Mouse (Mus musculus) CH12.LX (cell line): ENCODE results near the gene 1600014C10Rik.

Experiments
- CHD1 ChIP-seq: IDR thresholded peaks from 2 replicates; pipeline ENCODE4 v1.6.1; 2012; ENCODE audit warnings: low read depth, low read length, improper control_type of control experiment, inconsistent platforms
- CHD2 ChIP-seq: IDR thresholded peaks from 2 replicates; pipeline ENCODE4 v1.6.1; 2011; ENCODE audit warnings: low read length, improper control_type of control experiment
- CTCF ChIP-seq, 2 experiments: IDR thresholded peaks in 1 of 2; conservative IDR thresholded peaks in 1 of 2; 2 replicates each; pipeline ENCODE4 v1.5.1; 2011 to 2012; ENCODE audit warnings: low read depth in 2 of 2, low read length in 2 of 2, improper control_type of control experiment in 1 of 2, inconsistent platforms in 1 of 2, mild to moderate bottlenecking in 1 of 2, moderate library complexity in 1 of 2
- EP300 ChIP-seq: IDR thresholded peaks from 2 replicates; pipeline ENCODE4 v1.6.1; 2011; ENCODE audit warnings: low read length, improper control_type of control experiment
- HCFC1 ChIP-seq: IDR thresholded peaks from 2 replicates; pipeline ENCODE4 v1.6.1; 2012; ENCODE audit warnings: low read depth, mild to moderate bottlenecking, inconsistent platforms, low read length, improper control_type of control experiment
- KAT2A ChIP-seq: IDR thresholded peaks from 2 replicates; pipeline ENCODE4 v1.6.1; 2012; ENCODE audit warnings: low read length, improper control_type of control experiment, inconsistent platforms; ENCODE audit not compliant: insufficient replicate concordance
- MEF2A ChIP-seq: IDR thresholded peaks from 2 replicates; pipeline ENCODE4 v1.6.1; 2014; ENCODE audit warnings: low read depth, mild to moderate bottlenecking, inconsistent platforms, low read length, improper control_type of control experiment, borderline replicate concordance
- POLR2A ChIP-seq: IDR thresholded peaks from 2 replicates; pipeline ENCODE4 v1.6.1; 2011; ENCODE audit warnings: low read depth, mild to moderate bottlenecking, improper control_type of control experiment, low read length
- UBTF ChIP-seq: IDR thresholded peaks from 2 replicates; pipeline ENCODE4 v1.6.1; 2012; ENCODE audit warnings: low read depth, mild to moderate bottlenecking, inconsistent platforms, low read length, improper control_type of control experiment, moderate library complexity
- USF2 ChIP-seq: conservative IDR thresholded peaks from 2 replicates; pipeline ENCODE4 v1.6.1; 2011; ENCODE audit warnings: low read depth, low read length, improper control_type of control experiment
- ZC3H11A ChIP-seq: IDR thresholded peaks from 2 replicates; pipeline ENCODE4 v1.6.1; 2012; ENCODE audit warnings: low read depth, mild to moderate bottlenecking, inconsistent platforms, low read length, improper control_type of control experiment
- ZNF384 ChIP-seq: IDR thresholded peaks from 2 replicates; pipeline ENCODE4 v1.6.1; 2012; ENCODE audit warnings: low read depth, low read length, improper control_type of control experiment, inconsistent platforms

GRCm38 (mm10) chr7:38209478-38210152, 26.6 kb downstream of the 1600014C10Rik start:
- no peak for TF ChIP-seq CTCF (conservative IDR thresholded peaks at IDR 0.05 in 1 of 2, IDR thresholded peaks at IDR 0.05 in 1 of 2; ENCODE audit: low read depth in 2 of 2, low read length in 2 of 2)
- no peak for TF ChIP-seq CHD2
- no peak for TF ChIP-seq ZC3H11A
- no peak for TF ChIP-seq POLR2A
- no peak for TF ChIP-seq ZNF384
- TF ChIP-seq EP300, result no peak
- TF ChIP-seq KAT2A, result no peak
- no peak for TF ChIP-seq UBTF
- TF ChIP-seq CHD1, result no peak
- TF ChIP-seq MEF2A, result no peak
- TF ChIP-seq USF2, result no peak
- TF ChIP-seq HCFC1, result no peak
